Mouse (Mus musculus) limb, embryonic 11.5 days (tissue): ENCODE results near the gene 0610012G03Rik. TPM values are rescaled to one million over a fixed set of nuclear protein-coding genes. Genes with fewer than 3 reads are reported as not detected.
"Not testable (repeated sequence)": the region's sequence is repeated elsewhere in the genome, so short reads cannot be mapped to it uniquely, and the experiment has no call there.

Source experiments
- ATAC-seq: fragments of 200-750 bp; cut with Nextera tagmentation; 2 replicates; pipeline ENCODE4 v1.8.0; 2017; ENCODE audit warnings: low read depth; ENCODE audit not compliant: insufficient number of reproducible peaks, low FRiP score, low TSS enrichment
- DNase-seq: peaks from one replicate; pipeline ENCODE4 v3.0.0-alpha.2; 2015; ENCODE audit warnings: low spot score
- H3K27ac ChIP-seq: fragments of 300-500 bp; sonication (generic); replicated peaks from 2 replicates; pipeline ENCODE4 v1.5.1; 2014; ENCODE audit warnings: low read depth, mild to moderate bottlenecking, low read length
- H3K27me3 ChIP-seq: fragments of 300-500 bp; sonication (generic); 2 replicates; pipeline ENCODE4 v1.6.1; 2014; ENCODE audit warnings: mild to moderate bottlenecking, low read length, mixed read lengths; ENCODE audit not compliant: control insufficient read depth, insufficient read depth
- H3K36me3 ChIP-seq: fragments of 300-500 bp; sonication (generic); 2 replicates; pipeline ENCODE4 v1.6.1; 2014; ENCODE audit warnings: mild to moderate bottlenecking, low read length, moderate library complexity, mixed read lengths; ENCODE audit not compliant: control insufficient read depth, insufficient read depth
- H3K4me1 ChIP-seq: fragments of 300-500 bp; sonication (generic); 2 replicates; pipeline ENCODE4 v1.6.1; 2014; ENCODE audit warnings: low read length, mixed read lengths; ENCODE audit not compliant: control insufficient read depth, insufficient read depth
- H3K4me2 ChIP-seq: fragments of 300-500 bp; sonication (generic); 2 replicates; pipeline ENCODE4 v1.6.1; 2014; ENCODE audit warnings: low read depth, mild to moderate bottlenecking, moderate library complexity; ENCODE audit not compliant: severe bottlenecking
- H3K4me3 ChIP-seq: fragments of 300-500 bp; sonication (generic); 2 replicates; pipeline ENCODE4 v1.5.1; 2014; ENCODE audit warnings: low read depth, low read length
- H3K9ac ChIP-seq: fragments of 300-500 bp; sonication (generic); 2 replicates; pipeline ENCODE4 v1.6.1; 2014; ENCODE audit warnings: mild to moderate bottlenecking, low read length
- H3K9me3 ChIP-seq: fragments of 300-500 bp; sonication (generic); 2 replicates; pipeline ENCODE4 v1.6.1; 2016; ENCODE audit warnings: low read length; ENCODE audit not compliant: control insufficient read depth
- WGBS: fragments of 180-500 bp; shearing (Covaris S2); extraction: QIAGEN DNeasy Blood & Tissue Kit; methylation state at CpG from one replicate; pipeline ENCODE4 v1.1.7; 2014; 5-methylcytosine and 5-hydroxymethylcytosine counted together
- polyA plus RNA-seq: library from polyadenylated mRNA; unstranded; fragments of >200 nt; fragmentation: Nextera tagmentation; extraction: Ambion mirVana; gene quantifications from 2 replicates; pipeline ENCODE4 v1.2.1, GENCODE M21; 2014

Gene 0610012G03Rik
- polyA plus RNA-seq, 1 experiment from 2014 or later: 88.9 TPM

DNA sequence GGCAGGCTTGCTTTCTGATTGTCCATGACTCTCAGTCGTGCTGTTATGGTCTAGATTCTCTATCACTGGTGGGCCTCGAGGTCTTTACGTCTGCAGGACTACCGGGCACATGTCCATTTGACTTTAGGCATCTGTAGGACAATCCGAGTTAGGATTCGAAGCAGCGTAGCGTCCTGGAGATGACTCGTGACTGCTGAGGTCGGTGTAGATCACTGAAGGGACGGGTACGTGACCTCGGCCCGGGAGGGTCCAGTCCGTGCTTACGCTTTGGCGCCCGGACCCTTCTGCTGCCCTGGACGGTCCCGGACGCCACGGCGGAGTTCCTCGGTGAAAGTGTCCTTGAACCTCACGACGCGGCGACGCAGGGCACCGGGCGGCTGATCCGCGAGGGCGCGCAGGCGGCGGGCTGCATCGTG is 385 bp downstream of the 0610012G03Rik start:
- Histone ChIP-seq H3K9ac (peak overlapping the region; percentile 89), H3K4me2 (peak overlapping the region; percentile 89), H3K27ac (peak overlapping the region; percentile 80), H3K36me3 (peaks cover 5% of the 10 kb centered on the region; the same call in 1 of the 2 replicates), H3K4me3 (peak overlapping the region; percentile 96), H3K27me3 (no peaks in the 10 kb centered on the region), H3K9me3 (no peaks in the 10 kb centered on the region), H3K4me1 (peaks cover 3% of the 10 kb centered on the region; the same call in 1 of the 2 replicates)
- ATAC-seq (peak; percentile 49; the same call in 1 of the 2 replicates), DNase-seq (no peak)
- WGBS: under 1% methylated on average over 38 of the region's 38 CpGs

GRCm38 (mm10) chr16:31947333-31947732 is 961 bp downstream of the 0610012G03Rik start:
- H3K4me1 ChIP-seq: peaks cover 3% of the 10 kb centered on the region; the same call in 1 of the 2 replicates
- no peak for ATAC-seq
- H3K36me3 ChIP-seq: peaks cover 2% of the 10 kb centered on the region; the same call in 1 of the 2 replicates
- WGBS: 36% methylated on average over 8 of the region's 8 CpGs
- no peaks in the 10 kb centered on the region for H3K9me3 ChIP-seq
- no peak overlapping the region for H3K27ac ChIP-seq
- peak overlapping the region; percentile 89 for H3K9ac ChIP-seq
- peak overlapping the region; percentile 96 for H3K4me3 ChIP-seq
- DNase-seq: no peak
- H3K4me2 ChIP-seq: peak overlapping the region; percentile 89
- H3K27me3 ChIP-seq: no peaks in the 10 kb centered on the region

DNA sequence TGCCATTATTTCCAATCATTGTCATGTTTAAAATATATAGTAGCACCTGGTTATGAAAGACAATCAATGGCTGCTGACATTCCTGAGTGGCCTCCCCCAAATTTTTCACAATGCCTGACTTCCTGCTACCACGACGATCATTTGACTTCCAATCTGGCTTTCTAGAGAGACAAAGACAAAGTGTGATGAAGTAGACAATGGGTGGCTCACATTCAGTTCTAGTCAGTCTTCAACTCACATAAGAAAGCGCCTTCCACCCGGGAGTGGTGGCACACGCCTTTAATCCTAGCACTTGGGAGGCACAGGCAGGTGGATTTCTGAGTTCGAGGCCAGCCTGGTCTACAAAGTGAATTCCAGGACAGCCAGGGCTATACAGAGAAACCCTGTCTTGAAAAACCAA is 2.3 kb downstream of the 0610012G03Rik start:
- not testable (repeated sequence) for ATAC-seq, H3K36me3 ChIP-seq, H3K4me1 ChIP-seq, H3K4me2 ChIP-seq, H3K9me3 ChIP-seq, H3K4me3 ChIP-seq, DNase-seq, H3K27ac ChIP-seq, H3K9ac ChIP-seq, H3K27me3 ChIP-seq
- WGBS: 93% methylated on average over 6 of the region's 6 CpGs

- 0 out of 2 replicates have a peak overlapping the region, but pooled peaks have one; percentile 17 for H3K9ac ChIP-seq
- peaks cover 3% of the 10 kb centered on the region; the same call in 1 of the 2 replicates for H3K4me1 ChIP-seq
- no peak overlapping the region for H3K4me3 ChIP-seq
- H3K27ac ChIP-seq: no peak overlapping the region
- 0 out of 2 replicates have a peak, but pooled peaks cover 2% of the 10 kb centered on the region for H3K36me3 ChIP-seq
- no peak overlapping the region for H3K4me2 ChIP-seq
- no peaks in the 10 kb centered on the region for H3K27me3 ChIP-seq
- WGBS: 94% methylated on average over 6 of the region's 6 CpGs
- no peaks in the 10 kb centered on the region for H3K9me3 ChIP-seq
- no peak for DNase-seq
- ATAC-seq: no peak
These were observed 2.9 kb downstream of the 0610012G03Rik start for GRCm38 (mm10) chr16:31945372-31945771.

GRCm38 (mm10) chr16:31944698-31945255 is 3.5 kb downstream of the 0610012G03Rik start:
- H3K9ac ChIP-seq: no peak overlapping the region
- no peak overlapping the region for H3K27ac ChIP-seq
- H3K36me3 ChIP-seq: 0 out of 2 replicates have a peak, but pooled peaks cover 2% of the 10 kb centered on the region
- 96% methylated on average over 12 of the region's 12 CpGs for WGBS
- no peak overlapping the region for H3K4me3 ChIP-seq
- DNase-seq (no peak), ATAC-seq (no peak)
- no peak overlapping the region for H3K4me2 ChIP-seq
- peaks cover 3% of the 10 kb centered on the region; the same call in 1 of the 2 replicates for H3K4me1 ChIP-seq
- H3K9me3 ChIP-seq: no peaks in the 10 kb centered on the region
- H3K27me3 ChIP-seq: no peaks in the 10 kb centered on the region

DNA sequence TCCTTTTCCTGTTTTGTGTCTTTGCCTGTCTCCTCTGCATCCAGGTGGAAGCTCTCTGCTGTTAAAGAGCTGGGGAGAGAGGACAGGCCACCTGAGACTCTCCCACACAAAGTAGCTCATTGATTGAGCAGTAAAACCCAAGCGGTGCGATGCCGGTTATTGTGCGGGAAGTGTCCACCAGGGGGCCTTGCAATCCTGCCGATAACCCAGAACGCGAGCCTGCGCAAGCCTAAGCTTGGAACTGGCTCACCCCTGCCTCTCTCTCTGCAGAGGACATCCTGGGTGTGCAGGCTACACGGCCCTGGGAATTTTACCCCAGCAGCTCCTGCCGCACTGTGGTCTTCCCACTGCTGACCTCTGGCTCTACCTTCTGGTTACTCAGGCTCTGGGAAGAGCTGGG is 4.3 kb downstream of the 0610012G03Rik start:
- Histone ChIP-seq H3K36me3 (0 out of 2 replicates have a peak, but pooled peaks cover 2% of the 10 kb centered on the region), H3K4me1 (no peaks in the 10 kb centered on the region), H3K9ac (no peak overlapping the region), H3K9me3 (no peaks in the 10 kb centered on the region), H3K27ac (no peak overlapping the region), H3K4me2 (no peak overlapping the region), H3K27me3 (no peaks in the 10 kb centered on the region), H3K4me3 (no peak overlapping the region)
- DNase-seq (peak; percentile 89), ATAC-seq (no peak)
- under 1% methylated on average over 10 of the region's 10 CpGs for WGBS

- Histone ChIP-seq H3K36me3 (0 out of 2 replicates have a peak, but pooled peaks cover 2% of the 10 kb centered on the region), H3K9ac (no peak overlapping the region), H3K4me2 (no peak overlapping the region), H3K27me3 (peaks cover 10% of the 10 kb centered on the region), H3K9me3 (no peaks in the 10 kb centered on the region), H3K27ac (no peak overlapping the region), H3K4me3 (no peak overlapping the region), H3K4me1 (no peaks in the 10 kb centered on the region)
- DNase-seq: no peak
- ATAC-seq: no peak
- 67% methylated on average over 2 of the region's 2 CpGs for WGBS
These were observed 7.7 kb downstream of the 0610012G03Rik start for GRCm38 (mm10) chr16:31940586-31940985.

GRCm38 (mm10) chr16:31938856-31939255 is 9.4 kb downstream of the 0610012G03Rik start:
- ATAC-seq: no peak
- no peaks in the 10 kb centered on the region for H3K36me3 ChIP-seq
- no peak overlapping the region for H3K9ac ChIP-seq
- no peaks in the 10 kb centered on the region for H3K9me3 ChIP-seq
- no peak for DNase-seq
- 0 out of 2 replicates have a peak, but pooled peaks cover 5% of the 10 kb centered on the region for H3K4me1 ChIP-seq
- H3K27ac ChIP-seq: no peak overlapping the region
- H3K4me3 ChIP-seq: no peak overlapping the region
- peaks cover 28% of the 10 kb centered on the region for H3K27me3 ChIP-seq
- 70% methylated on average over 6 of the region's 6 CpGs for WGBS
- no peak overlapping the region for H3K4me2 ChIP-seq
